Comparison of ENCODE assay signal across 9 mouse cellular contexts in the genomic region with DNA sequence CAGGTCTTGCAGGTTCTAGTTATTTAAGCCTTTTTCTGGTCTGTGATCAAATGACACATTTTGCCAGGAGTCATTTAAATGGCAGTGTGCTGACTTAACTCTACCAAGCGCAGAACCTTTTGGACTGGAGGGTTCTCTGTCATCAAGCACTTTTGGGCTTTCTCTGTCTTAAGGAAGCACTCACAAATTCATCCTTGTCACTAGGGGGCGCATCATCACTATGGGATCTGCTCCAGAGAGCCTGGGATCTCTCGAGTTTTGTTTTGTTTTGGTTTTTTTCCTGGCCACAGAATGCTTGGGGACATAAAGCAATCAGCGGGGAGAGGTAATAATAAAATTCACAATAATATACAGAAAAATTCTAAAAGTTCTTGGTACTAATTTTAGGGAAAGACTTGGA.
DNase-seq lines count a peak whose midpoint lies in the region; ATAC-seq lines count a peak whose summit lies in the region.
"Had no signal": no experiment of that assay in that cellular context is flagged by ENCODE, and none has a peak within 500 bp of the region (broad histone marks: within the 10 kb centered on the region; RNA-seq: fewer than 3 reads in every experiment).

No protein-coding gene starts in this region.

- ATAC-seq in kidney, embryonic 14.5 days (ENCODE audit: low FRiP score, low TSS enrichment): no peak

- 19% methylated on average over 4 of the region's 4 CpGs for WGBS in kidney, embryonic 14.5 days

- H3K27ac ChIP-seq in kidney, embryonic 14.5 days (ENCODE audit: low read depth, low read length): no peak overlapping the region
- H3K27ac ChIP-seq: embryonic facial prominence, embryonic 15.5 days had no signal

- no peaks in the 10 kb centered on the region for H3K4me1 ChIP-seq in kidney, embryonic 14.5 days (ENCODE audit: control insufficient read depth, insufficient read depth, low read length)
- H3K4me1 ChIP-seq: embryonic facial prominence, embryonic 15.5 days had no signal

- no peaks in the 10 kb centered on the region for H3K36me3 ChIP-seq in kidney, embryonic 14.5 days (ENCODE audit: control insufficient read depth, insufficient read depth, low read length)
- H3K36me3 ChIP-seq: embryonic facial prominence, embryonic 15.5 days had no signal

- H3K27me3 ChIP-seq in kidney, embryonic 14.5 days (ENCODE audit: control insufficient read depth, insufficient read depth, low read length): no peaks in the 10 kb centered on the region
- H3K27me3 ChIP-seq: embryonic facial prominence, embryonic 15.5 days had no signal

- H3K9me3 ChIP-seq in kidney, embryonic 14.5 days (ENCODE audit: control insufficient read depth, low read length): no peaks in the 10 kb centered on the region
- H3K9me3 ChIP-seq: embryonic facial prominence, embryonic 15.5 days had no signal

- H3K4me3 ChIP-seq in kidney, embryonic 14.5 days (ENCODE audit: low read length): no peak overlapping the region
- H3K4me3 ChIP-seq: embryonic facial prominence, embryonic 15.5 days had no signal

- H3K9ac ChIP-seq in kidney, embryonic 14.5 days (ENCODE audit: low read depth, low read length): no peak overlapping the region
- H3K9ac ChIP-seq: embryonic facial prominence, embryonic 15.5 days had no signal

- H3K4me2 ChIP-seq in kidney, embryonic 14.5 days (replicated peaks; ENCODE audit: low read depth, low read length): no peak overlapping the region
- H3K4me2 ChIP-seq: embryonic facial prominence, embryonic 15.5 days had no signal

- DNase-seq in kidney, adult 8-10 months: peak; percentile 20 to 54
- DNase-seq in Muller cell, postnatal 12 days (ENCODE audit: inconsistent ontology term): peak; percentile 32
- peak; percentile 40 for DNase-seq in cerebellum, adult 9-11 months
- DNase-seq in frontal cortex, adult 2 months (ENCODE audit: extremely low spot score in 1 of 2, low spot score in 1 of 2): peak; percentile 41 to 91
- DNase-seq in layer of hippocampus, postnatal 10 days (ENCODE audit: low spot score in 2 of 2): peak; percentile 79 to 82
- peak; percentile 9 for DNase-seq in naive thymus-derived CD4-positive, alpha-beta T cell, adult 2 months (ENCODE audit: low read depth)
- no peak for DNase-seq in T-cell, adult 2 months (ENCODE audit: low spot score)
